Mouse (Mus musculus) heart, embryonic 13.5 days (tissue): Measurements from ENCODE around the gene H2-DMb2. TPM values are rescaled to one million over a fixed set of nuclear protein-coding genes. Genes with fewer than 3 reads are reported as not detected.

Experiments used
- ATAC-seq: fragments of 200-750 bp; cut with Nextera tagmentation; 2 replicates; pipeline ENCODE4 v1.8.0; 2017; ENCODE audit warnings: moderate TSS enrichment; ENCODE audit not compliant: insufficient number of reproducible peaks, low FRiP score, low TSS enrichment; ENCODE audit errors: extremely low read depth
- H3K27ac ChIP-seq: fragments of 300-500 bp; sonication (generic); replicated peaks from 2 replicates; pipeline ENCODE4 v1.5.1; 2015; ENCODE audit warnings: moderate library complexity, mild to moderate bottlenecking, inconsistent platforms
- H3K27me3 ChIP-seq: fragments of 300-500 bp; sonication (generic); replicated peaks from 2 replicates; pipeline ENCODE4 v1.6.1; 2015; ENCODE audit warnings: mild to moderate bottlenecking, inconsistent platforms
- H3K36me3 ChIP-seq: fragments of 300-500 bp; sonication (generic); 2 replicates; pipeline ENCODE4 v1.6.1; 2015; ENCODE audit warnings: mild to moderate bottlenecking, inconsistent platforms
- H3K4me1 ChIP-seq: fragments of 300-500 bp; sonication (generic); 2 replicates; pipeline ENCODE4 v1.6.1; 2015; ENCODE audit warnings: inconsistent platforms
- H3K4me2 ChIP-seq: fragments of 300-500 bp; sonication (generic); 2 replicates; pipeline ENCODE4 v1.6.1; 2015; ENCODE audit warnings: inconsistent platforms, mild to moderate bottlenecking, moderate library complexity
- H3K4me3 ChIP-seq: fragments of 300-500 bp; sonication (generic); 2 replicates; pipeline ENCODE4 v1.5.1; 2015; ENCODE audit warnings: moderate library complexity, mild to moderate bottlenecking, inconsistent platforms
- H3K9ac ChIP-seq: fragments of 300-500 bp; sonication (generic); 2 replicates; pipeline ENCODE4 v1.6.1; 2015; ENCODE audit warnings: inconsistent platforms, mild to moderate bottlenecking, moderate library complexity
- H3K9me3 ChIP-seq: fragments of 300-500 bp; sonication (generic); 2 replicates; pipeline ENCODE4 v1.6.1; 2016; ENCODE audit warnings: inconsistent platforms
- WGBS: fragments of 180-500 bp; shearing (Covaris S2); methylation state at CpG from one replicate; pipeline ENCODE4 v1.1.7; 2015; ENCODE audit warnings: mixed read lengths; 5-methylcytosine and 5-hydroxymethylcytosine counted together
- polyA plus RNA-seq: library from polyadenylated mRNA; unstranded; fragments of >200 nt; fragmentation: Nextera tagmentation; extraction: Ambion mirVana; gene quantifications from 2 replicates; pipeline ENCODE4 v1.2.1, GENCODE M21; 2015

Gene H2-DMb2
- polyA plus RNA-seq, 1 experiment from 2014 or later = 0.15 TPM

- ATAC-seq = no peak
- Histone ChIP-seq H3K27ac (no peak overlapping the region), H3K9ac (no peak overlapping the region), H3K27me3 (peaks cover 91% of the 10 kb centered on the region), H3K9me3 (no peaks in the 10 kb centered on the region), H3K4me2 (no peak overlapping the region), H3K36me3 (no peaks in the 10 kb centered on the region), H3K4me3 (no peak overlapping the region), H3K4me1 (peaks cover 10% of the 10 kb centered on the region)
- WGBS = 59% methylated on average over 12 of the region's 12 CpGs
Observed at GRCm38 (mm10) chr17:34199050-34199619, 56.0 kb downstream of the H2-DMb2 start.

GRCm38 (mm10) chr17:34200047-34200446, 56.9 kb downstream of the H2-DMb2 start:
- Histone ChIP-seq H3K36me3 (no peaks in the 10 kb centered on the region), H3K9ac (no peak overlapping the region), H3K9me3 (no peaks in the 10 kb centered on the region), H3K4me1 (peaks cover 12% of the 10 kb centered on the region), H3K27ac (no peak overlapping the region), H3K4me3 (no peak overlapping the region), H3K4me2 (no peak overlapping the region), H3K27me3 (peaks cover 87% of the 10 kb centered on the region)
- no peak for ATAC-seq
- WGBS = 81% methylated on average over 10 of the region's 10 CpGs

- Histone ChIP-seq H3K36me3 (no peaks in the 10 kb centered on the region), H3K4me1 (peaks cover 19% of the 10 kb centered on the region), H3K9ac (no peak overlapping the region), H3K27ac (no peak overlapping the region), H3K9me3 (no peaks in the 10 kb centered on the region), H3K27me3 (peaks cover 87% of the 10 kb centered on the region), H3K4me3 (no peak overlapping the region), H3K4me2 (no peak overlapping the region)
- ATAC-seq = no peak
- 80% methylated on average over 16 of the region's 16 CpGs for WGBS
Observed at GRCm38 (mm10) chr17:34200772-34201505, 57.8 kb downstream of the H2-DMb2 start.

Other genes starting within 250 kb of the H2-DMb2 start
- gene Platr17, start 238.2 kb upstream of the H2-DMb2 start, polyA plus RNA-seq = 0.19 TPM in 1 of 2 replicates, not detected in the other
- 31.7 and 35.3 TPM in 2 replicates for gene Daxx, start 233.9 kb upstream of the H2-DMb2 start, polyA plus RNA-seq
- gene Tapbp, start 227.4 kb upstream of the H2-DMb2 start, polyA plus RNA-seq = 34.2 and 36.8 TPM in 2 replicates
- 12.8 and 12.9 TPM in 2 replicates for gene Zbtb22, start 227.4 kb upstream of the H2-DMb2 start, polyA plus RNA-seq
- gene Rgl2, start 213.8 kb upstream of the H2-DMb2 start, polyA plus RNA-seq = 32.6 and 37.6 TPM in 2 replicates
- 113 and 125 TPM in 2 replicates for gene Pfdn6, start 203.0 kb upstream of the H2-DMb2 start, polyA plus RNA-seq
- gene Wdr46, start 202.6 kb upstream of the H2-DMb2 start, polyA plus RNA-seq = 20.5 and 20.6 TPM in 2 replicates
- 4.5 and 7.0 TPM in 2 replicates for gene B3galt4, start 191.8 kb upstream of the H2-DMb2 start, polyA plus RNA-seq
- 36.0 and 39.6 TPM in 2 replicates for gene Vps52, start 187.5 kb upstream of the H2-DMb2 start, polyA plus RNA-seq
- gene Rps18, start 187.3 kb upstream of the H2-DMb2 start, polyA plus RNA-seq = 923 and 1,093 TPM in 2 replicates
- 23.4 and 32.0 TPM in 2 replicates for gene H2-K1, start 143.0 kb upstream of the H2-DMb2 start, polyA plus RNA-seq
- 10.4 and 14.9 TPM in 2 replicates for gene Ring1, start 118.6 kb upstream of the H2-DMb2 start, polyA plus RNA-seq
- 37.7 and 45.6 TPM in 2 replicates for gene H2-Ke6, start 115.2 kb upstream of the H2-DMb2 start, polyA plus RNA-seq
- 128 and 130 TPM in 2 replicates for gene Slc39a7, start 111.6 kb upstream of the H2-DMb2 start, polyA plus RNA-seq
- gene Rxrb, start 111.5 kb upstream of the H2-DMb2 start, polyA plus RNA-seq = 28.5 and 32.4 TPM in 2 replicates
- 0.34 and 0.64 TPM in 2 replicates for gene Col11a2, start 103.9 kb upstream of the H2-DMb2 start, polyA plus RNA-seq
- gene H2-Oa, start 51.0 kb upstream of the H2-DMb2 start, polyA plus RNA-seq = 0.23 TPM in 2 replicates
- gene H2-DMa, start 23.8 kb upstream of the H2-DMb2 start, polyA plus RNA-seq = 6.0 TPM in 2 replicates
- 69.0 and 70.0 TPM in 2 replicates for gene Brd2, start 20.7 kb upstream of the H2-DMb2 start, polyA plus RNA-seq
- gene H2-DMb1, start 9.8 kb downstream of the H2-DMb2 start, polyA plus RNA-seq = 0.24 and 0.27 TPM in 2 replicates
- gene Tap1, start 44.2 kb downstream of the H2-DMb2 start, polyA plus RNA-seq = 1.4 and 1.6 TPM in 2 replicates
- 1.7 and 2.1 TPM in 2 replicates for gene Psmb9, start 44.5 kb downstream of the H2-DMb2 start, polyA plus RNA-seq
- gene Psmb8, start 54.4 kb downstream of the H2-DMb2 start, polyA plus RNA-seq = 3.2 and 4.3 TPM in 2 replicates
- gene Tap2, start 60.2 kb downstream of the H2-DMb2 start, polyA plus RNA-seq = 1.8 and 2.1 TPM in 2 replicates
- gene H2-Ob, start 95.6 kb downstream of the H2-DMb2 start, polyA plus RNA-seq = not detected in 2 replicates
- 13.0 TPM in 2 replicates for gene H2-Ab1, start 114.4 kb downstream of the H2-DMb2 start, polyA plus RNA-seq
- gene H2-Aa, start 144.5 kb downstream of the H2-DMb2 start, polyA plus RNA-seq = 0.80 and 1.4 TPM in 2 replicates
- 2.4 and 3.1 TPM in 2 replicates for gene H2-Eb1, start 162.6 kb downstream of the H2-DMb2 start, polyA plus RNA-seq
- not detected in 2 replicates for gene H2-Eb2, start 182.4 kb downstream of the H2-DMb2 start, polyA plus RNA-seq
- not detected in 2 replicates for gene Btnl2, start 211.5 kb downstream of the H2-DMb2 start, polyA plus RNA-seq
- not detected in 2 replicates for gene Btnl1, start 233.8 kb downstream of the H2-DMb2 start, polyA plus RNA-seq